Mouse (Mus musculus) liver (tissue): ENCODE data around the gene Aqp7.
A peak's percentile ranks its signal among the peaks of the same experiment; 100 is the strongest.

ENCODE experiments used
- DNase-seq: peaks from one replicate; pipeline ENCODE4 v3.0.0-alpha.2; 2020; ENCODE audit warnings: mixed read lengths

Gene Aqp7

DNA sequence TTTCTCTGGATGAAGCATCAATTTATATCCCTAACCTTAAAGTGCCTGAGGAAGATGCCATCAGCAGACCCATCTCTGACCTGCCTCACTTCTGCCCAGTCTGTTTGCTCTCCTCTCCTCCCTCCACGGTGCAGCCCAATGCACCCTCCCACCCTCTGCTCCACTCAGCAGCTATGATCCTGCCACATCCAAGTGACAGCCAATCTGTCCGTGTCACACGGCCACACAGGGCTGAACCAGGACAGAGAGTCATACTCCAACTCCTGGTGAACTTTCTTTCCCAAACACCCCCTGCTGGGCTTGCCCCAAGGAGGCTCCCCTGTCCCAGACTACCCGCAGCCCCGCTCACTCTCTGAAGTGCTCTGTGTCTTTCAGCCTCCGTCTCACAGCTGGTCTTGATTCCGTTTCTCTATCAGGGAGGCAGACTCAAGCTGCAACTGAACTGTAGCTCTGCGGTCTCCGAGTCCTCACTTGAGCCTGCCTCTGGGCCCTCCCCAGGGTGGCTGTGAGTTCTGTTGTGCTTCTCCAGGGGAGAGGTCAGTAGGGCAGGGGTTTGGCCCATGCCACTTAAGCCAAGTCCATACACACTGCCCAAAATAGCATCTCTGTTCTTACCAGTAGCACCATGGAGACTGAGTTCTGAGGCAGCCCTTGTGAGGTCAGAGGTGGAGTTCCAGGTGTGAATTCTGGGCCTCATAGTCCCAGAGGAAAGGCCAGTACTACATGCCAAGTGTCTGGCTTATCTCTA is at the start of gene Aqp7:
TSS of gene Aqp7 (minus strand) at position 616 of the 748 bp plus-strand sequence.
- DNase-seq = no peak

DNA sequence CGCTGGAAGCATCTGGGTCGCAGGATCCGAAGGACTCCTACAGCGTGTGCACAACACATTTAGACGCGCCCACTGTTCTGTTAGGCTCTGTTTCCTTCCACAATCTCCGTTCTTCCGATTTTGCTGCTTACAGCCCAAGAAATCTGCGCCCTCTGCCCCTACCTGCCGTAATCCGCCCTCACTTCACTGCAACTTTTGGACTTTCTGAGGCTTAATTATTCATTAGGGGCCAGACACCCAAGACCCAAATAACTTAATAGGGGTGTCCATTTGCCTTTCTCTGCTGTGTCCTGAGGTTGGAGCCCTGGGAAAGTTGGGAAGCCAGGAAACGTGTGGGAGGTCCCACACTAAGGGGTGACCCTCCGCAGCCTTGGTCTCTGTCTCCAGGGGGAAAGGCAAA is 49.4 kb upstream of the Aqp7 start:
- DNase-seq = no peak

DNA sequence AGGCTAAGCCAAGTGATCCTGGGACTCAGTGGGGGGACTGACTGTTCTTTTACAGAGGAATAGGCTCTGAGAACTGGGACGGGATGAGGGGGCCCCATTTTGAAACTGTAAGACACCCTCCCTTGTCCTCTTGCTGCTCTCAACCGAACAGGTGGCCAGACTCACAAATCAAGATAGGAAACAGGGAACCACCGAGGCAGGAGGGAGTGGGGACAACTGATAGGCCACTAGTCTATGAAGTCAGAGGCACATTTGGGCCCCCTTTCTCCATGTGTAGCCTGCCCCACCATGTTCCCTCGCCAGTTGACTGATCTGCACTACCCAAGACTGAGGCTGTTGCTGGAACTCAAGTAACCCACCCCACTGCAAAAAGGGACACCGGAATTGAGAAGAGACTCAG is 48.9 kb upstream of the Aqp7 start:
- DNase-seq = peak; percentile 75

DNA sequence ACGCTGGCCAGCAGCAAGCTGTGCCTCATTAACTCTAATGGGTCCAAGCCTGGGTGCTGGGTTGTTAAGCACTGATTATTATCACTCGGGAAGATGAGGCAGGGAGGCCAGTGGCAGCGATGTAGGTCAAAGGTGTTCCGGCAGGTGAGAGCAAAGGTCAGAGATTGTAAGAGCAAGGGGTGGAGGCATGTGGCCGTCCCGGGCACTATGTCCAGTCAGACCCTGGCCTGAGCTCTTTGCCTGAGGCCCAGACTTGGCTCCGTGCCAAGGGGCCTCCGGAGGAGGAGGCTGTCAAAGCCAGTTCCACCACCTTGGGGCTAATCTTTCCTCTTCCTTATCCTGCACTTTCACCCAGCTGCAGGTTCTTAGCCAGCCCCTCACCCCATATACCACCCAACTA is 48.2 kb upstream of the Aqp7 start:
- DNase-seq = peak; percentile 57

DNA sequence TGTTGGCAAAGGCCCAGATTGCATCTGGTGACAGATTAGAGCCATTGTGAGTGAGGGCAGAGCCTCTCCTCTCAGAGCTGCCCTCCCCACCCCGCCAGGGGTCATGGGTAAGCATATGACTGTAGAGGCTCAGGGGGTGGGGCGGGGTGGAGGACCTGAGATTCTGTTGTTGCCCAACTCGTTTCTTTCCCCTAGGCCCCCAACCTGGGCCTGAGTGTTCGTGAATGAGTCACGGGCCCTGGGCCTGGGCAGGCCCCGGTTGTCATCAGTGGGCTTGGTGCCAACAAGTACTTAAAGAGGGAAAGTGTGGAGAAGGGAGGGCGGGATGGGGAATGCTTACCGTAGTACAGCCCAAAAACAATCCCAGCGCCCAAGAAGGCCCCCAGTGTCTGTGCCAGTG is 46.4 kb upstream of the Aqp7 start:
- no peak for DNase-seq

DNA sequence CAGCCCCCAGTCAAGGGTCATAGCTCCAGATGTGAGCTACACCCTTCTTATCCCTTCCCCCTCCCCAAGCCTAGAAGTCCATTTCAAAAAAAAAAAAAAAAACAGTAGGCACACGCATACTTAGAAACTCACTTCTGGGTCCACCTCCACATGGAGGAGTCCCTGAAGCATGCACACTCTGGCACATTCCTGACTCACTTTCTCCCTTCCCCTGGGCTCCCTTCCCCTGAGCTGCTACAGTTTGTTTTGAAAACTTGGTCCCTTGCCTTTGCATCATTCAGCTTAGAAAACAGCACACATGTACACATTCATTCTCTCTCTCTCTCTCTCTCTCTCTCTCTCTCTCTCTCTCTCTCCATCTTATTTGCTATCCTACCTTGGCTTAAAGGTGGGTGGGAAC is 45.0 kb upstream of the Aqp7 start:
- DNase-seq = no peak

DNA sequence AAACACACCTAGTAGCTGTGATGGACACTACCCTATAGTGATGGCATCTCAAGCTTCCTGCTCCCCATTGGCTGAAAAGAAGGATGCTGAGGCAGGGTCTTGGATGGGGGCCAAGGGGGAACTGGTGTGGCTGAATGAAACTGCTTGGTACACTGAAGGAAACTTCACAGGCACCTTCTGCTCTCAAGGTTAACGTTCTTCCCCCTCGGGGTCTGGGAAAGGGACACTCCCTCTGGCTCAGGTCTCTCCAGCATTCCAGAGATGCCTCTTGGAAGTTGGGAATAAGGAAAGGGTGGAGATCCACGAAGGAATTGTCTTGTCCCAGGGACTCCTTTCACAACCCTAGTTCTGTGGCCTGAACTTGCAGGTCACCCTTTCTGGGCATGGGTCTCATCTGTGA is 43.5 kb upstream of the Aqp7 start:
- DNase-seq = no peak

DNA sequence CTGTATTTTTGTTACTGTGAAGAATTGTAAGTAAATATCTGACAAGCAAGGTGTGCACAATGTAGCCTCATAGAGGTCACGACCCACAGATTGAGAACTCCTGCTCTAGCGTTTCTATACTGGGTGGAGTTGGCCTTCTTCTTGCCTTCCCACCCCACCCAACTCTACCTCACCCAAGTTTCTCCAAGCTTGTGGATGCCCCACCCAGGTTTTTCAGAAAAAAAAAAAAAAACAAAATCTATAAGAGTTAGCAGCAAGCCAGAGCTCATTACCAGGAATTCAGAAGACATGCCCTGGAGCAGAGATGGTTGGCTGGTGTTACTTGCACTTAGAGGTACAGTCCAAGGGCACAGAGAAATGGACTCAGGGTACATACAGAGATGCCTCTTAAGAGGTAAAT is 41.8 kb upstream of the Aqp7 start:
- DNase-seq = peak; percentile 59

DNA sequence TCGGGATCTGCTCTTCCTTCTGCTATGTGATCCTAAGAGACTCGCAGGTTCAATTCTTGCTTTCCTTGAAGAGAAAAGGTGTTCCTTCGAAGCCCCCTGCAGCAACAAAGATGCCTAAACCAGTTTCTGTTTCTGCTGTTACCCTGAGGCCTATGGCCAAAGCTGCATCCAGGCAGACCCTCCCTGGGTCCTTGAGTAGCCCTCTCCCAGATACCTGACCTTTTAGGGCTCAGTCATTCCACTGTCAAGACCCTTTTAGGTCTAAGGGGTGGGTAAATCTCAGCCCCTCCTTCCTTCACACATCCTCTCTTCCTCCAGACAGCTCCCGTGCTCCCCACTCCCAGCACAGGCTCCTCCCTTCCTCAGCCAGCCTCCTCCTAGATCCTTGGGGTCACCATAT is 41.2 kb upstream of the Aqp7 start:
- DNase-seq = no peak

DNA sequence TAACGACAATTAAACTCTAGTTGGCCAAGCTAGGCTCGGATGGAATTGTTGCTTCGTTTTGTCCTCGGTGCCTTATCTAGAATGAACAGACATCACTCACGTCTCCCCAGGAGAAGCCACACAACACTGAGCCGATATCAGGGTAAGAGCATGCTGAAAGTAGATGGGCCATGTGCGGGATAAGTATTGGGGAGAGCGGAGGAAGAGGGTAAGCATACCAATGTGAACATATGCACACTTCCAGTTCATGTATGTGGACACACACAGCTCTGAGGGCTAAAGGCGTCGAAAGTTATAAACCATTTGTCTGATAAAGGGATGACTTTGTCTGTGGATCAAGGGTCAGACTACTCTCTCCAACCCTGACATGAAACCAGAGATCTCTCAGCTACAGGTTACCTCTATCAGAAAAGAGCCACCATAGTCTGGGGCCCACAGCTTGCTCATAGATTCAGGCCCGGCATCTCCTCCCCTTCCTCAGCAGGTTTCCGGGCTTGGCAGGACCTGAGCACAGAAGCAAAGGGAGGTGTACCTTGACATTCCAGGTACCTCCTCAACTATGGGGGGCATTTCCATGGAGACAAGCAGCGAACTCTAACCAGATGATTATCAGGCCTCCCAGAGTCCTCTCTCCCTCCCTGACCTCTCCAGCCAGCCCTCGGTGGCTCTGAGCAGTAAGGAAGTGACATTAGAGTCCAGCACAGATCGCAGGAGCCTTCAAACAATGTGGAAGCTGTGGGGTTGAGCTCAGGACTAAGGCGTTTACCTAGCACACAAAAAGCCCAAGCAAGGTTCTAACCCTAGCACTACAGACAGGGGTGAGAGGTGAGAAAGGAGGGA is 39.7 kb upstream of the Aqp7 start:
- peak; percentile 82 for DNase-seq

DNA sequence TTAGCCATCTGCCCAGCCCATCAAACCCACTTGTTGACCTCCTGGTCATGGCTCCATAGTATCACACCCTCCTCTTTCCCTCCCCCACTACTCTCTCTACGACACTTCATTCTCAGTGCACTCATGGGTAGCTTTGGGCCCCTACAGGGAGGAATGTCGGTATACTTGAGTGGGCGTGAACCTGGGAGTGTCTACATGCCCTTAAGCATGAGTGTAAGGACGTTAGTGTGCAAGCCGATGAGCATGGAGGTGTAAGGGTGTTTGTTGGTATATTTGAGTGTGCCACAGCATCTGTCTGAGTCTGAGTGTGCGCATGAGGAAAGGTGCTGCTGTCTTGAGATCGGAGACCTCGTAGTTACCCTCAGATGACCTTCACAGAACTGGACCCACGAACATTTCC is 39.0 kb upstream of the Aqp7 start:
- DNase-seq = peak; percentile 69

DNA sequence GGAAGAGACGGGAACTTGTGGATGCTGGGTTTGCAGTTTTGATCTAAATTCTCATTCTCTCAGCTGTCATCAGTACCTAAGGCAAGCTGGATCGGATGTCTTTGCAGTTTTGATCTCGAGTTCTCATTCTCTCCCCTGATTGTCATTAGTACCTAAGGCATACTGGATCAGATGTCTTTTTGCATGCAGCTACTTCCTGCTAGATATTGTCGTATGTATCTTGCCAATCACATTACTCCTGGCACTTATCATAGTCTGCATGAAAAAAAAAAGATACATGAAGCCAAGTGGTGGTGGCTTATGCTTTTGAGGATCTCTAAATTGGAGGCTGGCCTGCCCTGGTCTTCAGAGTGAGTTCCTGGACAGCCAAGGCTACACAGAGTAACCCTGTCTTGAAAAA is 36.9 kb upstream of the Aqp7 start:
- no peak for DNase-seq

DNA sequence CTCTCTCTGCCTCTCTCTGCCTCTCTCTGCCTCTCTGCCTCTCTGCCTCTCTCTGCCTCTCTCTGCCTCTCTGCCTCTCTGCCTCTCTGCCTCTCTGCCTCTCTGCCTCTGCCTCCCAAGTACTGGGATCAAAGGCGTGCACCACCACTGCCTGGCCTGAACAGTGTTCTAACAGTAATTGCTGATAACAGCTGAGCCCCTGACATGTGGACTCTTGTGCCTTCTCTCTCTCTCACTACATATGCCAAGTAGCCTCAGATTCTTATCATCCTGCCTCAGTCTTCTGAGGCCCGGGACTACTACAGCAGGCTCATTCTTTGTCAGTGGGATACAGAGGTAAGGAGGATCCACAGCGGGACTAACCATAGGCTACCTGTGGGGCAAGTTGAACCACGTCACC is 34.9 kb upstream of the Aqp7 start:
- DNase-seq = peak; percentile 65

DNA sequence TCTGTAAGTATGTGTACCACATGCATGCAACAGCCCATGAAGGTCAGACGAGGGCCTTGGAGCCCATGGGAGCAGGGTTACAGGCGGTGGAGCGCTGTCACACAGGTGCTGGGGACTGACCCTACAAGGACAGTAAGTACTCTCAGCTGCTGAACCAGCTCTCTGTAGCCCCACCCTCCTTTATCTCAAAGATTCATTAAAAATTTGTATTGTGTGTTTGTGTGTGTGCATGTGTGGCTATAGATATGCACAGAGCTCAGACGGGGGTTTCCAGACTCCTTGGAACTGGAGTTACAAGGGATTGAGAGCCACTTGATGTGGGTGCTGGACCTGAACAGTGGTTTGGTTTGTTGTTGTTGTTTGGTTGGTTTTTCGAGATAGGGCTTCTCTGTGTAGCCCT is 33.8 kb upstream of the Aqp7 start:
- peak; percentile 36 for DNase-seq

DNA sequence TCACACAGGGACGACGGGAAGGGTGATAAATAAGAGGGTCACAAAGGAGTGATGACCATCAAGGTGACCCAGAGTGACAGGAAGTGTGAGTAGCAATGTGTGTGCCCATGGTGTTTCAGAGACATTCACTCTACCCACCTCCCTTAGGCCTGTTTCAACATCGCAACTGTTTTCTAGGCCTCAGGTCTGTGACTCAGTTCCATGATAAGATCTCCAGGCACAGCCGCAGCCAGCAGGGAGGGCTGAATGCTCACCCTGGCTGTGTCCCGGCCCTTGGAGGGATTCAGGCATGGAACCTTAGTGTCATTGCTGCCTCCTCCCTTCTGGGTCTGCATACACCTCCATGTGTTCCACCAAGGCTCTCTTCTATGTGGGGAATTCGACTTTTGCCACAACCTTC is 30.8 kb upstream of the Aqp7 start:
- DNase-seq = no peak

DNA sequence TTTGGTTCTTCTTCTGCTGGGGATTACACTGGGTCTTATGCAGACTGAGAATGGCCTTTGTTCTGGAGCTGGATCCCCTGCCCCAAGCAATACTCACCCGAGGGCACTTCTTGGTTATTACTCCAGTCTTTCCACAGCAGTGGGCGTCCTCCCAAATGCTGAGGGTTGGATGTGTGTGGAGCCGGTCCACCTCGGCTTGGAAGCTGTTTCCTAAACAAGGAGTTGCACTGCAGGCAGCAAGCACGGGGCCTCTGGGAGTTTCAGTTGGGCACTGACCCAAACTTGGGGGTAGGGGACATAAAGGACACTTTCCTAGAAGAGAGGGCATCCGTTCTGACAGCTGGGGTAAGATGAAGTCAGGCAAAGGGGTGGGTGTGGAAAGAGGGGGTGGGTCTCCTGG is 26.5 kb upstream of the Aqp7 start:
- DNase-seq = no peak

DNA sequence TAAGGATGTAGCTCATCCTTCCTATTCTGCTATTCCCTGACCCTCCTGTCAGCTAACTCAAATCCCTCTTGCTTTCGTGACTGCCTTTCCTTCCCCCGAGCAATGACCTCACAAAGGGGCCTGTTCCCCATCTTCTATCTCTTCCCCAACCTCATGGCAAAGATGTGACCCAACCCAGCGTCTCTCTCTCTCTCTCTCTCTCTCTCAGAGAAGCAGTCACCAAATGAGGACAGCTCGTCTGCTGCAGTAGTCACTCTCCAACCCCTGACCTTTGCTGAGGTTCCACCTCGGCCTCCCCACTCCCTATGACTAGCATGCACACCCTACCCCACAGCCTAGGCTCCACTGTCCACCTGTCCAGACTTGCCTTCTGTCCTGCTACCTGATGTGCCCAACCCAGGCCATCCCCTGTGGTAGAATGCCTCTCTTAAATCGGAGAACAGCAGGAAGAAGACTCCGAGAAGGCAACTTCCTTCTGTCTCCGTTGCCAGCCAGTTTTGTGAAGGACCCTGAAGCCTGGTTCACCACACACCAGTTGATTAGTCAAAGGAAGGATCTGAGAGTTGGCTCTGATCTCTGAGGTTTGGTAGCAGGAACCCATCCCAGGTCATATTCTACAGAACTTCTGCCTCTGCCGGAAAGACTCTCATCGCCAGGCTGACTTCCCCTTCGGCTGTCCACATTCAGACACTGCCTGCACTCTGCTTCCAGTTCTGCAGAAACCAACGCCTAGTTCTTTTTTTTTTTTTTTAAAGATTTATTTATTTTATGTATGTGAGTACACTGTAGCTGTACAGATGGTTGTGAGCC is 25.3 kb upstream of the Aqp7 start:
- no peak for DNase-seq

DNA sequence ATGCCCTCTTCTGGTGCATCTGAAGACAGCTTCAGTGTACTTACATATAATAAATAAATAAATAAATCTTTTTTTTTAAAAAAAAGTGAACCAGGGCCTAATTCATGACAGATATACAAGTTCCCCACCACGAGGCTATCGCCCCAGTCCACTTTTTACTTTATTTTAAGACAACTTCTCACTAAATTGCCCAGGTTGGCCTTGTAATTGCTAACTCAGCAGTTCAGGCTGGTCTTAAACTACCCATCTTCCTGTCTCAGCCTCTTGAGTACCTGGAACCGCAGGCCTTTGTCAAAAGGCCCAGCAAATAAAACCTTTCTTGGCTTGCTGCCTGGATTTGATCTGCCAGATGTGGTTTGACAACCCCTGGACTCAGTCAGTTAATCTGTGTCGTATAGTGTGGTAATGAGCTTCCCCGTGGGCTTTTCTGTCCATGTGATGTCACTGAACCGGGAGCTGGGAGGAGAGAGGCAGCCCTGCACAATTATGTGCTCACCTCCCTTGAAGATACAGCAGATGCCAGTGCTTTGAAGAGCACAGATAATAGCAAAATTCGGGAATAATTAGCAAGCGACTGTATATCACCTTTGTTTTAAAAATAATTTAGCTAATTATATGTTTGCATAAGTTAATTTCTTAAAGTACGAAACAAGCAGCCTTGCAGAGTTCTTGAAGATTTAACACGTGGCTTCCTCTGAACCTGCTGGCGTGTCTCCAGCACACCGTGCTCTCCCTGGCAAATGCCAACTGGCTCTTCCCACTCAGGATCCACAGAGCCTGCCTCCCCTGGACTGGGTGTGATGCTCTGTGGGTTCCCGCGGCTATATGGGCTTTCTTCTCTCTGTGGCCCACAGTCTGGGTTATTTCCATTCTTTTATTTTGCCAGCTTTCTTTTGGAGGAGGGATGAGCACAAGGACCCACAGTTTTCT is 23.8 kb upstream of the Aqp7 start:
- no peak for DNase-seq

DNA sequence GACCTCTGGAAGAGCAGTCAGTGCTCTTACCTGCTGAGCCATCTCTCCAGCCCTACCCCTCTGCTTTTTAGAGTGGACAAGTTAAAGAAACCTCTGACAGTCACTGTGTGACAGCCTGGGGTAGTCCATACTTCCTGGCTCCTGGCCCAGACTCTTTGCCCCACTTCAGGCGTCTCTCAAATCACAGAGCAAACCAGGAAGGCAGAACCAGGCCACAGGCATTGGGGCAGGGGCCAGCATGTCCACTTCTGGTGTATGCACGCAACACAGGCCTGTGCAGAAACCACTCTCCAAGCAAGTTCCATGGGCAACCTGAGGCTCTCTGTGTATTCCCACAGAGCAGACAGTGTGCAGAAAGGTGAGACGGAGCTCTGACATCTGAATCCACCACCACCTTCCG is 17.3 kb upstream of the Aqp7 start:
- DNase-seq = no peak

DNA sequence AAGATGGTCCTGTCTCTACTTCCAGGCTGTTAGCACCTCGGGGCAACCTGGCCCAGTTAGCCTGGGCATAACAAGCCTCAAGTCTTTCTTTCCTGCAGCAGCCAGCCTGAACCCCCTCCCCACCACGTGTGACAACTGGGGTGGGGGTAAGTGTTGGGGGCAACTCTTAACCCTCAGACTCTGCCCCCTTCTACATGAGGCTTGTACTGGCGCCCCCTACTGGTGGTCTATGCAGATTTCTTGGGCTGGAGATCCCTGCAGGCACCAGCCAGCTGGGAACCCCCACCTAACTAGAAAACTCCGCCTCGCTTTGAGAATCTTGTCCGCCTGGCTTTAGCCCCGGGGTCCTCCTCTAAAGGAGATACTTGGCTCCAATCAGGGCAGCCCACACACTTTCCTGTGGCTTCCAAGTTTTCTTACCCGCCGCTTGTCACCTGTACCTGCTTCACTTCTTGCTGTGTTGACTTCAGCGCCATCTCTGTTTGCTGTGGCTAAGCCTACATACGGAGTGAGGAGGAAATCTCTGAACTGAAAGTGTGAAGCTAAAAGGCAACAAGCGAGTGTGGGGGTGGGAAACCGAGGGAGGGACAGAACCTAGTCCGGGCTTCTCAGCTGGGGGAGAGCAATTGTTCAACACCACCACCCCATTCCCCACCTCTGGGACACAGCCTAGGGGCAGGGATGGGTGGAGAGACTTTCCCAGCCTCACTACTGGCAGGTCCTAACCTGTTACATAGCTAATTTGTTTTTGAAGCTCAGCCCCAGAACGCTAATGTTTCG is 16.1 kb upstream of the Aqp7 start:
- DNase-seq = peak; percentile 64

DNA sequence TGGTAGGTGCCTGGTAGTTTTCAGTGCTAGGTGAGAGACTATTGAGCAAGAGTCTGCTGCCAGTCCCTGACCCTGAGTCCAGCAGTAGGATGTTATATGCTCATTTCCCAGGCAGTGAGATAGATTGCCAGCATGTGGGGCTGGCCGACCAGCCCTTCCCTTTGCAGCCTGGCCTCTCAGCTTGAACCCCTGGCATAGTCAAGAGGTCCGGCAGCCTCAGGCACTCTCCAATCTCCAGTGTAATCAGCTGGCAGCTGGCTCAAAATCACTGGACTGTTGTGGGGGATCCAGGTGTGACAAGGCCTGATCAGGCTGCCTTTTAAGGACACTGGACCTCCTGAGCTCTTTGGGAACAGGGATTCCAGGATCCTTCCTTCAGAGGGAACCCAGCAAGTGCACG is 15.4 kb upstream of the Aqp7 start:
- DNase-seq = no peak

DNA sequence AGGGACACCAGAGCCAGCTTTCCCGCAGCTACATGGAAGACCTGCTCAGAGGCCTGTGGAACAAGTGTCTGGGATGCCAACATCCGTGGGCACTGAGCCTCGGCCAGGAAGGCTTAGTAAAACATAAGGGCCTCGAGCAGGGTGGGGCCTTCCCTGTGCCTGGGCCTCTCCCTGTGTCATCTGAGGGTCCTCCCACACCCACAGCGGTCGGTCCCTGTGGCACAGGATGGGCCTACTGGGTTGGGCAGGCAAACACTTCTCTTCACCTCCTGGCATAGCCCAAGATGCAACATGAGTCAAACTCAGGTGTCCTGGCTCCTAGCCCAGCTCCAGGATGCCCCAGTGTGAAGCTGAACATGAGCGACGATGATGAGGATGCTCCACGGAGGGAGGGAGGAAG is 9.4 kb upstream of the Aqp7 start:
- DNase-seq = peak; percentile 39
